Mouse (Mus musculus) bone marrow macrophage, adult 2 months (primary cell): ENCODE measurements around the gene Socs3.

Source experiments
- CTCF ChIP-seq: IDR thresholded peaks from 2 replicates; pipeline ENCODE4 v1.5.1; 2012; ENCODE audit warnings: low read depth, mild to moderate bottlenecking, low read length, moderate library complexity
- POLR2A ChIP-seq: IDR thresholded peaks from 2 replicates; pipeline ENCODE4 v1.6.1; 2012; ENCODE audit warnings: mild to moderate bottlenecking, low read depth, low read length, borderline replicate concordance

- TF ChIP-seq POLR2A (no peak), CTCF (no peak)
These were observed 43.5 kb upstream of the Socs3 start for GRCm38 (mm10) chr11:118013339-118013738.
